Mouse (Mus musculus) urinary bladder, postnatal 10 days (tissue): ENCODE measurements at regions not wholly inside any gene's neighbourhood (a gene's known extent, or its start where the extent isn't known, plus 50 kb on each side); places are given as distances from the start of the nearest gene placed in this dataset.
"Not testable (repeated sequence)": the region's sequence is repeated elsewhere in the genome, so short reads cannot be mapped to it uniquely, and the experiment has no call there.

Experiments
- DNase-seq: peaks from one replicate; pipeline ENCODE4 v3.0.0; 2022; ENCODE audit warnings: low spot score

DNA sequence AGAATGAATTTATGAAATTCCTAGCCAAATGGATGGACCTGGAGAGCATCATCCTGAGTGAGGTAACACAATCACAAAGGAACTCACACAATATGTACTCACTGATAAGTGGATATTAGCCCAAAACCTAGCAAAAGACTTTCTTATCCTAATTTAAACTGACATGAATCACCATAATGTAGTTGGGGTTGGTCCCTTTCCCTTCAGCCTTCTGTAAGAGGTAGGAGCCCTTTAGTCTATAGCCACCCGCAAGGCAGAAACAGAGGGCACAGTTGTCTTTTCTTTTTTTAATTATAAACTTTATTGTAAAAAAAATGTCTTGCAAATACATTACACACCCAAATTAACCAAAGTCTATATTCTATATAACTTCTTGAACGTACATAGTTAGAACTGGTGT, 81.3 kb downstream of the Ogfrl1 start:
- DNase-seq = not testable (repeated sequence)

DNA sequence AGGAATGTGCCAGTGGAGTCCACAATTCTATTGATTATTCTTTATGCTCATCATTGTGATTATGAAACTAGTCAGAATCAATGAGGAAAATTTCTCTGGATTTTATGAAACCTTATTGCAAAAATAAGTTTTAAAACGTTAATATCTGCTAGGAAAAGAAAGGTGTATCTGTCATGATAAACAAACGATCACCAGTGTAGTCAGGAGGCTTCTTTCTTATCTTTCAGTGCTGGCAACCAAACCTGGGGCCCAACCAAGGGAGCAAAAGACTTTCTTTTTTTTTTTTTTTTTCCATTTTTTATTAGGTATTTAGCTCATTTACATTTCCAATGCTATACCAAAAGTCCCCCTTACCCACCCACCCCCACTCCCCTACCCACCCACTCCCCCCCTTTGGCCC, 82.7 kb downstream of the Ogfrl1 start:
- not testable (repeated sequence) for DNase-seq

DNA sequence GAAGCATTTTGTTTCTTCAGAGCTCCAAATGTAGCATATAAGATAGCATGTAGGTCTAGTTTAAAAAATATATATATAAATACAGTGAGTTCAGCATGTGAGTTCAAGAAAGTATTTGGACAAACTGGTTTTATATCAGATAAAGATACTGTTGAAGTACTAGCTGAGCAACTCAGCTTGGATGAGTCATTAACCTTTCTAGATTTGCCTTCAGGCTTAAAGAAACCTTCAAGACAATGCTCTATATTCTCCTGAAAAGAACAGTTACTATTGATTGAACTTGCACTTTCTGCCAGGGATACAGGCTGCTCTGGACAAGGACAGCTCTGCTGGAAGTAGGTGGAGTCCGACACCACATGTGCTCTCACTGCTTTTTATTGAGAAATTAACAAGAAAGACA, 104.9 kb downstream of the Ogfrl1 start:
- DNase-seq = no peak

DNA sequence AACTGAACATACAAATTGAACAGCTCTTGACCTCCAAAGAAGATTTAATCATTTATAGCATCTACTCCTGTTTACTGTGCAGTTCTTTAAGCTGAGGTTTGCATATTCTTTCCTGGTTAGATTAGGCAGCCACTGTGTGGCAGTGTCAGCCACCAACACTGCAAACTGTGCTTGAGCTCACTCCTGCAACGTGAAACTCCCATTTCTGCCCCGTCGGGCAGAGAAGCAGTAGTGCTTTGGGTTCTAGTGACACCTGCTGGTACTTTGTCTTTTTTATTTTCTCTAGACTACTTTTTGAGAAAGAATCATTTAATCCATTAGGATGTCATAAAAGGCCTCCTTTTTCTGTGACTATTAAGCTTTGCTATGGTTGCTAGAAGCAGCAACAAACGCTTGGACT, 110.8 kb downstream of the Ogfrl1 start:
- no peak for DNase-seq

DNA sequence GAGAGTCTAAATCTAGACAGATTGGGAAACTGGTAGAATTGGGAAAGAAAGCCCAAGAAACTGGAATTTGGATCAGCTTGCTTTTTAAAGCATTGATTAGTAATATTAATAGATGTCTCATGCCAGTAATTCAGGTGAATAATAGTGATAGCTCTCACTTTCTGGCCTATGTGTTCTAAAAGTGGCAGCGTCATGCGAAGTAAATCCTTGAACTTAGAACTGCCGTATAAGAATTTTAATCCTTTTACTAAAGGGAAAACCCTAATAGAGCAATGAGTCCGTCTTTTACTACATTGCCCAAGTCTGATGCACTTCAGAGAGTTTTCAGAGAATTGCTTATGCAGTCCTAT, 114.7 kb downstream of the Ogfrl1 start:
- no peak for DNase-seq

DNA sequence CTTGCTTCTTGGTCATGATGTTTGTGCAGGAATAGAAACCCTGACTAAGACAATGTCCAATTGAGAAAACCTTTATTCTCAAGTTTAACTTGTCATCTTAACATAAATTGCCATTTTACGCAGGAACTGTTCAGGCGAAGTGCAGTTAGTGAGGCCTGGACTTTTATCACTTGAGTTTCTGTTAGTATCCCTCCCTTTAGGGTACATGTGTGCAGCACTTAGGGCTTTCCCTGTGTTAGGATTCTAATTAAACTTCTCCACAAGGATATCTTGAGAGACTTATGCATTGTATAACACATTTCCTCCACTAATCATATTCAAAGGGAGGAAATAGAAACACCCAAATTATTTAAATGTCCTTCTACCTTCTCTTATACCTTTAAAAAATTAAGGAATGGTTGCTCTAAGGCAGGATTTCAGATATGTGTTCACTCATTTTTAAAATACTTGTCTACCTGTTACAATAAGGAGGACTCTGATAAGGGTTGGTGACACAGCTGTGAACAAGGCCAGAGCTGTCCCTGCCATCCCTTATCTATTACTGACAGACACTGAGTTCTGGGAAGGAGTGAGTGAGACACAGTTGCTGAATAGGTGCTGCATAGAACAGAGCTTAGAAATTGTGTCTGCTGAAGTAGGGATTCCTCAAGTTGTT, 115.2 kb downstream of the Ogfrl1 start:
- no peak for DNase-seq

DNA sequence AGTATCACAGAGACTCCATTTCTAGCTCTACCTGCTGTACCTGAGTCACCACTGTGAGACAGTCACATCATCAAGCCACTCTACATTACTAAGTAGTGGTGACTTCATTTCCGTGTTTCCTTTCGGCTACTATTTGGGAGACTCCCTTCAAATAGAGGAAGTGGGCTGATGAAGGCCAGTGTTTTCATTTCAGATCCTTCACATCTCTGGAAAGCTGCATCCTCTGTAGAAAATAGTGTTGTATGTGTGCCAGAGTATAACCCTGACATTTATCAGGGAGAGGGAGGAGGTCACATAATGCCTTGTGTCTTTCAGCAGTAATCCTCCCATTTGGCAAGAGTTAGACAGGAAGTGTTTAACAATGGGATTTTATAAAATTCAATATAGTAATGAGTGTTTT, 117.7 kb downstream of the Ogfrl1 start:
- DNase-seq = no peak

DNA sequence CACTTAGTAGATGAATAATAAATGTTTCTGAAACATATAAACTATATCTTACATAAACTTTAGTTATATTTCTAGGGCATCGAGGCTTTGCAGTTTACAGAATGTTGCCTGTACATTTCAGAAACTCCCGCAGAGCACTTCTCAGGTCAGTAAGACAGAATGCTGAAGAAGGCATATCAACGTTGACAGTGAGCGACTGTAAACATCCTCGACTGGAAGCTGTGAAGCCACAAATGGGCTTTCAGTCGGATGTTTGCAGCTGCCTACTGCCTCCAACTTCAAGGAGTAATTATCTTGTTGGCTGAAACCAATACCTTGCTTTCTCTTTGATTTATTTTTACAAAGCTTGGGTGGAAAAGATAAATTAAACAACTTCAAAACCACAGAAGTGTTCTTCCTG, 125.5 kb downstream of the Ogfrl1 start:
- no peak for DNase-seq

DNA sequence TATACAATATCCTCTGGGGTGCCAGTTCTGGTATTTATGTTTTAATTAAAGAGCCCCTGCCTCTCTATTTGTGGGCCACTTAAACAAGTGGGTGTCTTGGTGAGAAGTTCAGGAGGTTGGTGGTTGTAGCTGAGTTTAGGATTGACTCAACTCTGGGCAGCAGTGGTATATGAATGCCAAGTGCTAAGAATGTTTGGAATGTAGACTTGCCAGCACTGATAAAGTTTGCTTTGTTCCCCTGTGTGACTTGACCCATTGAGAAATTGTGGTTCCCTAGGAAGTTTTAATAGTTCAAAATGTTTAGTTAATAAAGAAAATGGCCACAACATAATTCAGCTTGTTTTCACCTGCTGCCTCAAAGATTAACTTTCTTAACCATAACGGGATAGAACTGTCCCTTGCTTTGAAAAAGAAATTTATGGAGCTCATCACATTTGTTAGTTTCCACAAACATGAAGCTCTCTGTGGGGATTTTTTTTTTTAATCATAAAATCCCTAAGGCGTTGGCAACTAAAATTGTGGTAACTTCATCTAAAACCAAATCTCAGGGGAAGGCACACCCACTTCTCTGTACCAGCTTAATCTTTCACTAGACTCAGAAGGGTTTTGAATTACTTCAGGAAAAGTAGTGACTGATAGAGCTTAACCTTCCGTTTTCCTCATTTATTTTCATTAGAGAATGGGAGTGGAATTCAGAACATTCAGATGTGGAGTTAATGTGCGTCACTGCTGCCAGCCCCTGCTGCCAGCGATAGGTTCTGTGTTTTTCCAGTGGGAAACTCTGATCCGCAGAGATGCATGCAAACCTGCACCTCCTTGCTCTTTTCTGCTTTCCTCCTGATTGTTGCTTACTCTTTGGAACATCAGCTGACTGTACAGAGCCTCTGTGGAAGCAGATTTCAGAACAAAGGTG, 126.4 kb downstream of the Ogfrl1 start:
- DNase-seq = no peak

DNA sequence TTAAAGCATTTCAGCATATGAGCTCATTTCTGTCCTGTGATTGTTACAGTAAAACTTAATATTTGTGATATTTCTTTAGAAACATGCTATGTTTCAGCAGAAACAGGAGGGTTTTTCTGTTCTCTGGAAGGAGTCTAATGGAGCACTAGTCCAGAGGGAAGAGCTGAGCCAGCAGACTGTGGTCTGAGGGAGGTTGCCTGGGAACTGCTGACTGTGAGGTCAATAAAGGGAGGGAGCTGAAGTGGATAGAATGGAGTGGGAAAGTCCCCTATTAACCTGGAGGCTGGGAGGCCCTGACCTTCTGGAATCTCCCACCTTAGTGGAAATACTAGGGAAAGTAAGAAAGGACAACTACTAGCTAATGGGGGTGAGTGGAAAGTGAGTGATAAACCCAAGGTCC, 129.5 kb downstream of the Ogfrl1 start:
- no peak for DNase-seq

DNA sequence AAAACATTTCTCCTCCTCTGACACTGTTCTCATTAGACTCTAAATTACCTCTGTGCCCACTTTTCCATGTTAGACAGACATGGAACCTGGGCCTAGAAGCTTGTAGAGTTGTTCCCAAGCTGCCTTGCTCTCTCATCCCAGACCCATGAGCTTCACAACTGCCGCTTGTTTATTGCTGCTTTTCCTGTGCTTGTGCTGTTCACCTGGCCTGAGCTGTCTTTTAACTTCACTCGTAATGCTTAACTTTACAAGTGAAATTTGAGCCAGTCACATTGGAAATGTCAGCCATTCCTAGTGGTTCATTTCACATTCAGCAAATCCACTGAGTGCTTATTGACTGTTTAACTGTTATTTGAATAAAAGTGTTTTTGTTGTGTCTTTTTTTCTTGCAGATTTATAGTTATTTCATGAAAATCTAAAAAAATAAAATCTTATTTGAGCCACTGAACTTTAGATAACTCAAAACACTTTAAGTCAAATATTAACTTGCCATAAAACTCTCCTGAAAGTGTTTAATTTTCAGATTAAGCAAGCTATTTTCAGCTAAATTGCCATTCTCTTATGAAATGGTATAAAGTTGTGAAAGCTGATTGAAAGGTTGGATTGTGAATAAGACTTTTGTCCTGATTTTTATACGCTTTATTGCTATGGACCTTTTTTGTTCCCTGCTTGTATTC, 131.9 kb downstream of the Ogfrl1 start:
- no peak for DNase-seq

DNA sequence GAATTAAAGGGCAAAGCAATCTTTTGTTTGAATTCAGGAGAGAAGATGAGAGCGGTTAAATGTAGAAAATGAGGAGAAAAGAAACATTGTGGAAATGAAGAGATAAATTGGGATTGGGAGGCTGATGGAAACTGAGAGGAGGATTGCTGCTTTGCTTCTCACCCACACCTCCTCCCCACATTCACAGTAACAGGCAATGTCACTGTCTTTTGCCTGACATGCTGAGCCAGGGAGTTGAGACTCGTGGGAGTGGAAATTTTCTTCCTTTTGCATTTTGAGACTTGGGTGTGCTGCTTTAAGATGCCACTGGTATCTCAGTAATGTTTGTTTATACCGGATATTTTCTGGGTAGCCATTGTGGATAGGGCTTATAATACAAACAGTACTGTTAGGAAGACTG, 133.3 kb downstream of the Ogfrl1 start:
- DNase-seq = no peak

DNA sequence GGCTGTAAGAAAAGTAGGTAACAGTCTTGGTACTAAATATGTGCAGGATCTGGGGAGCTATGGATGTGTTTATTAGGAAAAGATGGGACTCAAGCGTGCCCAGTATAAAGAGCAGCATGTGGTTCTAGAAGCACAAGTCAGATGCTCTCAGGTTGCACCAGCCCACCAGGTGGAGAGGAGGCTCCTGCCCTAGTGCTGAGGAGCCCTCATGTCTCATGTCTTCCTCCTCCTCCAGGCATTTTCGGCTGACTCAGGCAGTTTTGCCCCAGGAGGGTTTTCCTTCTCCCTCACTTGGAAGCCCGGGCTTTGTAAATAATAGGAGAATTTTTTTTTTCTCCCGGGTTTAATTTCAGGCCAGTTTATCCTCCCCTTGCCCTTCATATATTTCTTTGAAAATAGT, 133.8 kb downstream of the Ogfrl1 start:
- no peak for DNase-seq

DNA sequence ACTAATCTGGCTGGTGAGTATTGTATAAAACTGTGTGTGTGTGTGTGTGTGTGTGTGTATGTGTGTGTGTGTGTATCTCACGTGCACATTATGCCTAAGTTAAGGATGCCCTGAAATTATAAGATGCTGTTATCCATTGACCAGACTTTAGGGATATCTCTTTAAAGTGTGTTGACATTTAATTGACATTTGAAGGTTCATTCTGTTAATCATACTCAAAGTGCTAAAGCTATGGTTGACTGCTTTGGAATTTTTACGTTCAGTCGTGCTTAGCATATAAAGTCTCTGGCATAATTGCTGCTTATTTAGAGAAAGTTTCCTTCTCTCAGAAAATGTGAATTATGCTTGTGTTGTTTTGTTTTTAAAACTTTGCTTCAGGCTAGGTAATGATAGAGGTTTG, 135.9 kb downstream of the Ogfrl1 start:
- DNase-seq = no peak

DNA sequence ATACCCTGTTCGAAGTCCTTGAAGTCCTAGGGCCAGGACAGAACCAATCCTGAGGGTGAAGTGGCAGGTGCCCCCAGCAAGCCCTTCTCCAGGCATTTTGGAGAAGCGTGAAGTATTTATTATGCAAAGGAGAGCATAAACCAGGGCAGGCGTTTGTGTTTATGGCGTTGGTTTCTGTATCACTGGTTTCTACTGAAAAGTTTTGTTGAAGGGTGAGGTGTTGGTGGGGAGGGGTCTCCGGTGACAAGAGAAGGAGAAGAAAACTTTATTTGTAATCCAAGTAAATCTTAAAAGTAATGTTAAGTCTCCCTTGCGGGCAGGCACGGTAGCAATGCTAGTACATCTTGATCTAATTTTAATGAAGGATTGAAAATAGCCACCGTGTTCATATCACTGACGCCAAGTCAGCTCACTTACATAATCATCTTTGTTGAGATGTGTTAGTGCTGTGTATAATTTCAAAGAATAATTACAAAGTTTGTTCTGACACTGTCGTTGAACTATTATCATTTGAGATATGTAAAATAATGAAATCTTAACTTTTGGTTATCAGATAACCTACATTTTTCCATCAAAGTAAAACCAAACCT, 140.2 kb downstream of the Ogfrl1 start:
- DNase-seq = no peak

DNA sequence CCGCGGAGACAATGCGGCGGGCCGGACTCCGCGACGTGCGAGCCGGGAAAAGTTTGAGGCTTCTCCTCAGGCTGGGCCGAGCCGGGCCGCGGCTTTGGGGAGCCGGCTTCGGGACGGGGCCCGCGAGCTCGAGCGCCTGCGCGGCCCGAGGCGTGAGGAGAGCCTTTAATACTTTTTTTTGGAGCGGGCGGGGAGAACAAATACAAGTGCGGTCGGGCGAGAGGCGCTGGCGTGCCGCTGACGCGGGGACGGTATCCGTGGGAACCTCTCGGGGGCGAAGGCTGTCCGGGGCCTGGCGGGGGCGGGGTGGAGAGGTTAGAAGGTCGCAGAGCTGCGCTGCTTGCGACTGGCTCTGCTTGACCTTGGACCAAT, 141.0 kb downstream of the Ogfrl1 start:
- peak; percentile 33 for DNase-seq

DNA sequence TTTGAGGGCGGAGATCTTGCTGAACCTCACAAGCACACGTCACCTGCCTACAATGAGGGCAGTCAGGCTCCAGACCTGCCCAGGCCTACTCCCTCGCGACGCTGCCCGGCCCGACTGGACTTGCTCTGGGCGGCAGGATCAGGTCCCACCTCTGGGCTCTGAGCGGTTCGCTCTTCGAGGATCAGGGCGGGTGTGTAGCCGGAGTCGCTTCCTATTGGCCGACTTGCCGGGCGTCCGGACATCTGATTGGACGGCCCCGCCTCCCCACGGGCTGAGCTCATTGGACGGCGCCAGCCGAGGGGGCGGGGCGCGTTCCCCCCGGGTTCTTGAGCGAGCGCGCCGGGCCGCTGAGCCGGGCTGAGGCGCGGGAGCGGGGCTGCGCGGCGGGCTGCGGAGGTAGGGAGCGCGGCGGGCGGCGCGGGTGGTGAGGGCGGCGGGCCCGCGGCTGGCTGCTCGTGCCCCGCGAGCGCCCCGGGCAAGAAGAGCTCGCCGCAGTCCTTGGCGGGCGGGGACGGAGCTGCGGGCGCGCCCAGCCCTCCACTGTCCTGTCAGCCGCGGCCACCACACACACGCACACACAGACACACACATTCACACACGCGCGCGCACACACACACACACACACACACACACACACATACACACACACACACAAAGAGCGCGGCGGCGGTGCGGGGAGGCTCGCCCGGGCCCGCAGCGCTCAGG, 141.5 kb downstream of the Ogfrl1 start:
- DNase-seq = peak; percentile 74

DNA sequence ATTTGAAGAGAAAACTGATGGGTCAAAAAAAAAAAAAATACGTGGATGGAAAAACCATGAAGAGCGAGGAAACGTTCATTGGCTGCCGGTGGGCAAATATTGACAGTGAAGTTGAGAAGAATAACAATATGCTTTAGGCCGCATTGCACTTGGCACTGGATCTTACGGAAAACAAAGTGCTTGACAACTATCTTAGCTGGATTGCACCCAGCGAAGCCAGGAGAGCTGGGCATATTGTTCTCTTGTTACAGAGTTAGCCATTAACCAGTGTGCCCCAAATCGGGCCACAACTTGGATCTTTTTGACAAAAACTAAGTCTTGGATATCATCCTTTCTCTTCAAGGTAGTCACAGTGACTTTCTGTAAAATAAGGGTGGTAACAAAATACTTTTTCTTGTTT, 143.3 kb downstream of the Ogfrl1 start:
- no peak for DNase-seq

DNA sequence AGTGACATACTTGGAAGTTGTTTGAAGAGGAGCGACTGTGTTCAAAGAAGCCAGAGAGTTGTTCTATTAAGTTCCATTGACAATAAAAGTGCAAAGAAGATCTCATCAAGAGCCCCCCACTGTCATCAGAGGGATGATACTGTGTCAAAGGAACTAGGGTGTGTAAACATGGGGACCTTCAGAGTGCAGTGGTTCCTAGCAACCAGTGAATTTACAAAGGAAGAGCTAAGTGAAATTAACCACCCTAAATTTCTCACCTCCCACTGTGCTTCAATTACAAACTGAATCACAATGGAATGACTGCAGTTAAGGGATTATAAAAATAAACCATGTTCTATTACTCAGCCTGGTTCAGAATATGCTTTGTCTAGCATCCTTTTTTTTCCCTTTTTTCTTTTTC, 129.5 kb upstream of the 4933415F23Rik start:
- DNase-seq = no peak

DNA sequence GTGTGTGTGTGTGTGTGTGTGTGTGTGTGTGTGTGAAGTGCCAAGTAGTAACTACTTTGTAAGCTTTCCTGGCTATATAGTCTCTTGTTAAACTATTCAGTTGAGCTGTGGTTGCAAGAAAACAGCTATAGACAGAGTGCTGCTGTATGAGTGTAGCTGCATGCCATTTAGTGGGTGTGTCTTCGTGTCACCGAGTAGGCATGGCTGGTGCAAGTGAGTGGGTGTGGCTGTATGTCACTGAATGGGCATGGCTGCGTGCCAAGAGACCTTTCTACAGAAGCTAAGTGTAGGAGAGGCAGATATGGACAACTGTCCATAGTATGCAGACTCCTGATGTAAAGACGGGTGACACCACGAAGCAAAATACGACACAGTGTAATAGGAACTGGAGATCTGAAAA, 126.4 kb upstream of the 4933415F23Rik start:
- no peak for DNase-seq

DNA sequence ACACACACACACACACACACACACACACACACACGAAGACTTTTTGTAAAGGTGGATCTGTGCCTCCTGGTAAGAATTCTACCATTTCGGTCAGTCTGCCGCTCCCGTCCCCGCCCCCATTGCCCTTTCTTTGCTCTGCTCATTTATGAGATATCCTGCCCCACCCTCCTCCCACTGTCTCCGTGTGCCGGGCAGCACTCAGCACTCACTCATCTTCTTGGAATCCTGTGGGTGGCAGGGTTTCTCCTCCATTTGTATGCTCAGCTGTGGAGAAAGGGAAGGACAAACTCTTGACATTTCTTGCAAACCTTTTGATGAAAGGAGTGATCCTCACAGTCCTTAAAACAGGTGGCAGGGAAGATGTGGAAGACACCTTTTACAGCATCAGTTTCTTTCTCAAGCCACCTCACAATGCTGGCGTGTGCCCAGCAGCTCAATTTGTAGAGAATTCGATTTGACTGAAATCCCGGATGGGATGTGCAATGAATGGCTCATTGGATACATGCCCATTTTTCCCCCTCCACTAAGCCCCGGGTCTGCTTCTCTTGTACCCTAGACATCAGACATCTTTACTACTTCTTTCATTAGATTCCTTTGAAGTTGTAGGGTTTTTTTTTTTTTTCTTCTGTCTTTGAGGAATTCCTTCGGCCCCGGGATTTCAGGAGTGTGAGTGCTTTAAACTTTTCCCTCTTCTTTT, 112.6 kb upstream of the 4933415F23Rik start:
- no peak for DNase-seq

DNA sequence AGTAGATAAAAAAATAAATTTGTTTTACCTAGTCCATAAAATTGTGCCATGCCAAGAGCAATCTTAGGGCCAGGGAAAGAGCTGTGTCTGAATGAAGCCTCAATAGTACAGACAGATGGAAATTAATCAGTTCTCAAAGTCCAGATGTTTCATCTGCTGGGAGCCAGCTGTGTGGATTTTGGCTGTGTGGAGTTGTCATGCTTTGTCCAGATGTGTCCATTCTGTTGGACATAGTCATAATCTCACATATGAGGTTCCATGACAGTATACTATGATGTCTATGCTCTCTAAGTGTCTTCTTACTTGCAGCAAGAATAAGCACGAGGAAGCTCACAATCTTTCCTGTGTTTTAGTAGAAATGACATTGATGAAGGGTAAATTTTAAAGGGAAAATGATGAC, 105.8 kb upstream of the 4933415F23Rik start:
- DNase-seq = no peak
